Comparison of ENCODE assay signal across 23 mouse cellular contexts in genomic region chr12:78940081-78940480, GRCm38 (mm10). TPM values are rescaled to one million over a fixed set of nuclear protein-coding genes. Genes with fewer than 3 reads are reported as not detected.
DNase-seq lines count a peak whose midpoint lies in the region; ATAC-seq and TF ChIP-seq lines count a peak whose summit lies in the region.
"Had no signal": no experiment of that assay in that cellular context is flagged by ENCODE, and none has a peak within 500 bp of the region (broad histone marks: within the 10 kb centered on the region; RNA-seq: fewer than 3 reads in every experiment).

No protein-coding gene starts in this region.

- H3K4me3 ChIP-seq in embryonic facial prominence, embryonic 12.5 days, result no peak overlapping the region
- H3K4me3 ChIP-seq in embryonic facial prominence, embryonic 10.5 days, result no peak overlapping the region
- H3K4me3 ChIP-seq in embryonic facial prominence, embryonic 13.5 days, result no peak overlapping the region
- no peak overlapping the region for H3K4me3 ChIP-seq in stomach, postnatal 0 days (ENCODE audit: low read depth, low read length)
- H3K4me3 ChIP-seq in forebrain, postnatal 0 days (ENCODE audit: low read depth, low read length), result no peak overlapping the region
- H3K4me3 ChIP-seq: embryonic facial prominence, embryonic 15.5 days; erythroblast, embryonic 14.5 days; forebrain, embryonic 15.5 days; heart, embryonic 10.5 days; hindbrain, embryonic 13.5 days; intestine, embryonic 15.5 days had no signal

- no peak for TF ChIP-seq CTCF in stomach, postnatal 0 days (IDR thresholded peaks at IDR 0.05; ENCODE audit: low read depth)
- no peak for TF ChIP-seq CTCF in forebrain, postnatal 0 days (IDR thresholded peaks at IDR 0.05; ENCODE audit: low read depth)

- no peak for TF ChIP-seq EP300 in stomach, postnatal 0 days (optimal IDR thresholded peaks at IDR 0.05)

- no peak overlapping the region for H3K4me2 ChIP-seq in embryonic facial prominence, embryonic 12.5 days (replicated peaks)
- H3K4me2 ChIP-seq in embryonic facial prominence, embryonic 13.5 days, result no peak overlapping the region
- H3K4me2 ChIP-seq in stomach, postnatal 0 days (replicated peaks; ENCODE audit: low read depth), result no peak overlapping the region
- no peak overlapping the region for H3K4me2 ChIP-seq in forebrain, postnatal 0 days (ENCODE audit: low read depth)
- H3K4me2 ChIP-seq: embryonic facial prominence, embryonic 15.5 days; forebrain, embryonic 15.5 days; hindbrain, embryonic 13.5 days; intestine, embryonic 15.5 days had no signal

- DNase-seq in embryonic facial prominence, embryonic 10.5 days (ENCODE audit: low spot score), result no peak
- DNase-seq in 416B (ENCODE audit: low read depth), result peak; percentile 83
- DNase-seq in stomach, postnatal 0 days (ENCODE audit: low spot score), result no peak
- no peak for DNase-seq in forebrain, postnatal 0 days
- DNase-seq: adrenal gland, postnatal 10 days; cerebellum, adult 11 months; cerebellum, adult 8-10 months; cerebellum, postnatal 14 days; gastrocnemius, postnatal 10 days; heart, adult 18-20 months; heart, postnatal 10 days; heart, postnatal 4 days had no signal

- H3K27me3 ChIP-seq in embryonic facial prominence, embryonic 12.5 days, result no peaks in the 10 kb centered on the region
- 0 out of 2 replicates have a peak, but pooled peaks cover 5% of the 10 kb centered on the region for H3K27me3 ChIP-seq in embryonic facial prominence, embryonic 10.5 days (replicated peaks; ENCODE audit: low read depth, poor library complexity, severe bottlenecking)
- H3K27me3 ChIP-seq in embryonic facial prominence, embryonic 13.5 days, result no peaks in the 10 kb centered on the region
- H3K27me3 ChIP-seq in stomach, postnatal 0 days (ENCODE audit: control insufficient read depth, insufficient read depth, low read length), result no peaks in the 10 kb centered on the region
- no peaks in the 10 kb centered on the region for H3K27me3 ChIP-seq in forebrain, postnatal 0 days (ENCODE audit: insufficient read depth, low read length)
- H3K27me3 ChIP-seq: embryonic facial prominence, embryonic 15.5 days; forebrain, embryonic 15.5 days; hindbrain, embryonic 13.5 days; intestine, embryonic 15.5 days had no signal

- no peaks in the 10 kb centered on the region for H3K36me3 ChIP-seq in embryonic facial prominence, embryonic 12.5 days
- no peaks in the 10 kb centered on the region for H3K36me3 ChIP-seq in embryonic facial prominence, embryonic 10.5 days (replicated peaks)
- no peaks in the 10 kb centered on the region for H3K36me3 ChIP-seq in embryonic facial prominence, embryonic 13.5 days
- no peaks in the 10 kb centered on the region for H3K36me3 ChIP-seq in stomach, postnatal 0 days (ENCODE audit: control insufficient read depth, insufficient read depth, low read length)
- H3K36me3 ChIP-seq in forebrain, postnatal 0 days (ENCODE audit: insufficient read depth), result no peaks in the 10 kb centered on the region
- H3K36me3 ChIP-seq: embryonic facial prominence, embryonic 15.5 days; forebrain, embryonic 15.5 days; heart, embryonic 10.5 days; hindbrain, embryonic 13.5 days; intestine, embryonic 15.5 days had no signal

- H3K9ac ChIP-seq in embryonic facial prominence, embryonic 12.5 days, result no peak overlapping the region
- no peak overlapping the region for H3K9ac ChIP-seq in embryonic facial prominence, embryonic 13.5 days
- no peak overlapping the region for H3K9ac ChIP-seq in stomach, postnatal 0 days (ENCODE audit: low read length)
- H3K9ac ChIP-seq in forebrain, postnatal 0 days, result no peak overlapping the region
- H3K9ac ChIP-seq: embryonic facial prominence, embryonic 15.5 days; forebrain, embryonic 15.5 days; hindbrain, embryonic 13.5 days; intestine, embryonic 15.5 days had no signal

- 78% methylated on average over 5 of the region's 5 CpGs for WGBS in embryonic facial prominence, embryonic 12.5 days
- 86% methylated on average over 5 of the region's 5 CpGs for WGBS in embryonic facial prominence, embryonic 10.5 days
- WGBS in embryonic facial prominence, embryonic 13.5 days, result 85% methylated on average over 5 of the region's 5 CpGs
- WGBS in stomach, postnatal 0 days, result 80% methylated on average over 5 of the region's 5 CpGs
- WGBS in forebrain, postnatal 0 days, result 92% methylated on average over 5 of the region's 5 CpGs

- H3K9me3 ChIP-seq in embryonic facial prominence, embryonic 12.5 days, result no peaks in the 10 kb centered on the region
- no peaks in the 10 kb centered on the region for H3K9me3 ChIP-seq in embryonic facial prominence, embryonic 10.5 days
- no peaks in the 10 kb centered on the region for H3K9me3 ChIP-seq in embryonic facial prominence, embryonic 13.5 days
- H3K9me3 ChIP-seq in stomach, postnatal 0 days (ENCODE audit: control insufficient read depth, low read length), result no peaks in the 10 kb centered on the region
- H3K9me3 ChIP-seq in forebrain, postnatal 0 days (ENCODE audit: low read length), result no peaks in the 10 kb centered on the region
- H3K9me3 ChIP-seq: embryonic facial prominence, embryonic 15.5 days; forebrain, embryonic 15.5 days; heart, embryonic 10.5 days; hindbrain, embryonic 13.5 days; intestine, embryonic 15.5 days had no signal

- H3K4me1 ChIP-seq in embryonic facial prominence, embryonic 12.5 days, result no peaks in the 10 kb centered on the region
- peaks cover 6% of the 10 kb centered on the region for H3K4me1 ChIP-seq in embryonic facial prominence, embryonic 10.5 days
- no peaks in the 10 kb centered on the region for H3K4me1 ChIP-seq in embryonic facial prominence, embryonic 13.5 days
- no peaks in the 10 kb centered on the region for H3K4me1 ChIP-seq in stomach, postnatal 0 days (replicated peaks; ENCODE audit: control insufficient read depth, insufficient read depth)
- H3K4me1 ChIP-seq in forebrain, postnatal 0 days (ENCODE audit: insufficient read depth), result no peaks in the 10 kb centered on the region
- H3K4me1 ChIP-seq: embryonic facial prominence, embryonic 15.5 days; forebrain, embryonic 15.5 days; hindbrain, embryonic 13.5 days; intestine, embryonic 15.5 days had no signal

- H3K27ac ChIP-seq in embryonic facial prominence, embryonic 12.5 days, result no peak overlapping the region
- H3K27ac ChIP-seq in embryonic facial prominence, embryonic 10.5 days (replicated peaks), result no peak overlapping the region
- H3K27ac ChIP-seq in embryonic facial prominence, embryonic 13.5 days, result no peak overlapping the region
- peak overlapping the region; percentile 13; the same call in 1 of the 2 replicates for H3K27ac ChIP-seq in stomach, postnatal 0 days (replicated peaks)
- H3K27ac ChIP-seq in forebrain, postnatal 0 days (ENCODE audit: low read depth, low read length), result no peak overlapping the region
- H3K27ac ChIP-seq: embryonic facial prominence, embryonic 15.5 days; forebrain, embryonic 15.5 days; heart, embryonic 10.5 days; hindbrain, embryonic 13.5 days; hindbrain, postnatal 0 days; intestine, embryonic 15.5 days had no signal

- ATAC-seq in embryonic facial prominence, embryonic 12.5 days (ENCODE audit: insufficient number of reproducible peaks, insufficient read depth, low FRiP score, low TSS enrichment), result 0 out of 2 replicates have a peak, but pooled peaks have one; percentile 47
- ATAC-seq in embryonic facial prominence, embryonic 13.5 days (ENCODE audit: insufficient number of reproducible peaks, insufficient read depth, low FRiP score, low TSS enrichment, low read depth), result peak; percentile 59; the same call in 1 of the 2 replicates
- peak; percentile 80 for ATAC-seq in stomach, postnatal 0 days (ENCODE audit: low FRiP score, low TSS enrichment)
- ATAC-seq in forebrain, postnatal 0 days, result no peak
- no peak for ATAC-seq in megakaryocyte, adult 5-6 weeks (ENCODE audit: poor library complexity, severe bottlenecking)
- ATAC-seq: forebrain, embryonic 15.5 days; hindbrain, postnatal 0 days had no signal

RNA-seq across cellular contexts. Expression of gene Plek2, which starts 33.3 kb away (rescaled TPM):
- 3.0 and 4.1 TPM in 2 replicates for polyA plus RNA-seq in embryonic facial prominence, embryonic 12.5 days (2016; fragmentation: Nextera tagmentation; extraction: Ambion mirVana)
- polyA plus RNA-seq in embryonic facial prominence, embryonic 10.5 days (2016; fragmentation: Nextera tagmentation; extraction: Ambion mirVana), result 2.1 and 3.2 TPM in 2 replicates
- polyA plus RNA-seq in embryonic facial prominence, embryonic 13.5 days (2015; fragmentation: Nextera tagmentation; extraction: Ambion mirVana), result 4.2 and 5.1 TPM in 2 replicates
- polyA plus RNA-seq in stomach, postnatal 0 days (2015; fragmentation: Nextera tagmentation; extraction: Ambion mirVana), result 42.6 and 50.2 TPM in 2 replicates
- 1.1 and 1.2 TPM in 2 replicates for total RNA-seq in forebrain, postnatal 0 days (2014; rRNA removed)
- polyA plus RNA-seq in forebrain, postnatal 0 days (2015; fragmentation: Nextera tagmentation; extraction: Ambion mirVana), result 1.1 and 2.7 TPM in 2 replicates
- not detected in 2 replicates for total RNA-seq in megakaryocyte, adult 5-6 weeks (2015)
- total RNA-seq in megakaryocyte, adult 5-6 weeks (2017), result not detected in 2 replicates
- total RNA-seq: common myeloid progenitor, adult 5-6 weeks had no signal

Comparison
In these comparisons a context has a peak if more than half of its experiments do, and no peak if none do; other contexts are left out.
1. ATAC-seq: peak in embryonic facial prominence, embryonic 12.5 days (single experiment), embryonic facial prominence, embryonic 13.5 days (single experiment) and stomach, postnatal 0 days (single experiment); none in forebrain, postnatal 0 days (single experiment) and megakaryocyte, adult 5-6 weeks (single experiment).